Mouse (Mus musculus): ENCODE measurements around the gene Agap1. TPM values are rescaled to one million over a fixed set of nuclear protein-coding genes. Genes with fewer than 3 reads are reported as not detected.

The Agap1 gene
- polyA plus RNA-seq, 1 experiment from 2014 or later, result 8.8 TPM

DNA sequence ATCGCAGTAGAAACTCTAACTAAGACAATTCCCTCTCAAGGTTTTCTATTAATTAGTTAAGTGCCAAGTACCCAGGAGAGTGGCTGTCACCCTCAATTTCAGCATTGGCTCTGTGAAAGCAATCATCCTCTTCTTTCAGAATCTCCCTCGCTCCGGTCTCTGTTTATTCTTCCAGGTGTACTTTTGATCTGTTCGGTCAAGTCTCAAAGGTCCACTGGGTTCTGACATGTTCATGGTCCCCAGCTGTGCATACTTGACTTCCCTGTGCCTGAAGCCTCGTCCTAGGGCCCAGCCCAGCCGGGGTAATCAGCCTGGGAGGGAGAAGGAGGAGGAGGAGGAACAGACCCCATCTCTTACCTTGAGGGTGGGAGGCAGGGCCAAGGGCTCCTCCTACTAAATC, 464.6 kb downstream of the Agap1 start:
- Histone ChIP-seq H3K36me3 (ENCODE audit: inconsistent target) (no peaks in the 10 kb centered on the region), H3K4me3 (ENCODE audit: inconsistent target) (no peak overlapping the region), H3K79me2 (ENCODE audit: inconsistent target) (no peaks in the 10 kb centered on the region), H3K27ac (no peak overlapping the region)
- WGBS (ENCODE audit: missing documents), result 89% methylated on average over 6 of the region's 6 CpGs

DNA sequence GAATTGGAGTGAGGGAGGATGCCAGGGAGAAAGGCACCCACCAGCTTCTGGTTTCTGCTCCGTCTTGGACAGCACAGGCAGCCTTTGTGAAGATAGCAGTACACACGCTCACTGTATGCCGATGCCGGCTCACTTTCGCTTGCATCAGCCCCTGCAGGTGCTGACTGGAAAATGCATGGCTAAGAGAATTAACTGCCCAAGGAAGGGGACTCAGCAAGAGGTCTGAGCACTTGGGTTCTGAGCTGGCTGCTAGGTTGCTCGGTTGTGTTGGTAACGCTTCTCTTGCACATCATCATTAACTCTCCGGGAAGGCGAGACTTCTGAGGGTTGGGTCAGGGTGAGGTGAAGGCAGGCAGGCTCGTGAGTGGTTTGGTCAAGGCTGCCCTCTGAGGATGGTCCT, 467.2 kb downstream of the Agap1 start:
- 20% methylated on average over 10 of the region's 10 CpGs for WGBS (ENCODE audit: missing documents)
- H3K4me3 ChIP-seq (ENCODE audit: inconsistent target), result no peak overlapping the region
- no peaks in the 10 kb centered on the region for H3K36me3 ChIP-seq (ENCODE audit: inconsistent target)

DNA sequence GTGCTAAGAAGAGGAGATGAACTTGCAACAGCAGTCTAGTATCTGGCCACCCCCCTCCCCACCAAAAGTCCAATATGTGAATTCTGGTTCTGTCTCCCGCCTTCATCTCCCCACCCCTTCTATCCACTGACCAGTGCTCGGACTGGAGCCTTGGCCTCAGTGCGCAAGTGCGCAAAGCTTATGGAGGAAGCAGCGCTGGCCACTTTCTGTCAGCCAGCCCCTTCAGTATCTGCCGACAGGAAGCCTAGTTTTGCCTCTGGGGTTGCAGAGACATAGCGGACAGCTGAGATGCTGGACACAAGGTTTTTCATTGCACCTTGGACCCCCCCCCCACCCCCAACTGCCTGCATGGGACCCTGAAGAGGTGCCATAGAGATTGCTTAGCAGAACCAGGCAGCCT, 467.7 kb downstream of the Agap1 start:
- 11% methylated on average over 7 of the region's 7 CpGs for WGBS (ENCODE audit: missing documents)

More for the DNA sequence above, 467.2 kb downstream of the Agap1 start:
- Histone ChIP-seq H3K27ac (no peak overlapping the region), H3K79me2 (ENCODE audit: inconsistent target) (no peaks in the 10 kb centered on the region)

GRCm38 (mm10) chr1:89922883-89923641, 468.5 kb downstream of the Agap1 start:
- Histone ChIP-seq H3K27ac (no peak overlapping the region), H3K36me3 (ENCODE audit: inconsistent target) (no peaks in the 10 kb centered on the region), H3K4me3 (ENCODE audit: inconsistent target) (no peak overlapping the region), H3K79me2 (ENCODE audit: inconsistent target) (no peaks in the 10 kb centered on the region)
- WGBS (ENCODE audit: missing documents), result 5% methylated on average over 41 of the region's 41 CpGs

More for the DNA sequence above, 467.7 kb downstream of the Agap1 start:
- Histone ChIP-seq H3K36me3 (ENCODE audit: inconsistent target) (no peaks in the 10 kb centered on the region), H3K79me2 (ENCODE audit: inconsistent target) (no peaks in the 10 kb centered on the region), H3K4me3 (ENCODE audit: inconsistent target) (no peak overlapping the region), H3K27ac (no peak overlapping the region)

GRCm38 (mm10) chr1:89923642-89924020, 469.0 kb downstream of the Agap1 start:
- no peaks in the 10 kb centered on the region for H3K79me2 ChIP-seq (ENCODE audit: inconsistent target)
- H3K4me3 ChIP-seq (ENCODE audit: inconsistent target), result no peak overlapping the region
- no peak overlapping the region for H3K27ac ChIP-seq
- 38% methylated on average over 14 of the region's 14 CpGs for WGBS (ENCODE audit: missing documents)
- H3K36me3 ChIP-seq (ENCODE audit: inconsistent target), result no peaks in the 10 kb centered on the region

GRCm38 (mm10) chr1:89925501-89926190, 471.0 kb downstream of the Agap1 start:
- no peaks in the 10 kb centered on the region for H3K36me3 ChIP-seq (ENCODE audit: inconsistent target)
- WGBS (ENCODE audit: missing documents), result 85% methylated on average over 12 of the region's 12 CpGs
- no peaks in the 10 kb centered on the region for H3K79me2 ChIP-seq (ENCODE audit: inconsistent target)
- H3K4me3 ChIP-seq (ENCODE audit: inconsistent target), result no peak overlapping the region
- H3K27ac ChIP-seq, result no peak overlapping the region

DNA sequence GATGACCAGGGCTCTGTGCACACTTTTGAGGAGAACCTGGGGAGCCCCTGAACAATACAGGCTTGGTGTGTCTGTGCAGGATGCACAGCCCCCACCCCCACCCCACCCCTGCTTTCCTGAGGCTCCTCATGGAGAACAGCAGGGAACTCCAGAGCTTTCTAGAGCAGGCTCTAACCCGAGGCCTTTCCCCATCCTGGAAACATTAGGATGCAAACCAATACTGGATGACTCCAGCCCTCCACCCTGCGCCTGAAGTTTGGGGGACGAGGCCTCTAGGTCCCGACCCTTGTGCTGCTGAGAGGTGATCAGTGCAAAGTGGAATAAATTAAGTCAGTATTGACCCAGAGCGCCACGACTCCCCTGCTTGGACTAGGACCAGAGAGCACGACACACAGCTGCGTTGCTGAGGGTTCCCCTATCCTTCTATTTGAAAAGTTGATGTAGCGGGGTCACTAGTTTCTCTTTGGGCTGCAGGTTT, 472.0 kb downstream of the Agap1 start:
- Histone ChIP-seq H3K27ac (no peak overlapping the region), H3K79me2 (ENCODE audit: inconsistent target) (no peaks in the 10 kb centered on the region), H3K36me3 (ENCODE audit: inconsistent target) (no peaks in the 10 kb centered on the region), H3K4me3 (ENCODE audit: inconsistent target) (peak overlapping the region; percentile 12; the same call in 1 of the 2 replicates)
- 45% methylated on average over 9 of the region's 9 CpGs for WGBS (ENCODE audit: missing documents)

DNA sequence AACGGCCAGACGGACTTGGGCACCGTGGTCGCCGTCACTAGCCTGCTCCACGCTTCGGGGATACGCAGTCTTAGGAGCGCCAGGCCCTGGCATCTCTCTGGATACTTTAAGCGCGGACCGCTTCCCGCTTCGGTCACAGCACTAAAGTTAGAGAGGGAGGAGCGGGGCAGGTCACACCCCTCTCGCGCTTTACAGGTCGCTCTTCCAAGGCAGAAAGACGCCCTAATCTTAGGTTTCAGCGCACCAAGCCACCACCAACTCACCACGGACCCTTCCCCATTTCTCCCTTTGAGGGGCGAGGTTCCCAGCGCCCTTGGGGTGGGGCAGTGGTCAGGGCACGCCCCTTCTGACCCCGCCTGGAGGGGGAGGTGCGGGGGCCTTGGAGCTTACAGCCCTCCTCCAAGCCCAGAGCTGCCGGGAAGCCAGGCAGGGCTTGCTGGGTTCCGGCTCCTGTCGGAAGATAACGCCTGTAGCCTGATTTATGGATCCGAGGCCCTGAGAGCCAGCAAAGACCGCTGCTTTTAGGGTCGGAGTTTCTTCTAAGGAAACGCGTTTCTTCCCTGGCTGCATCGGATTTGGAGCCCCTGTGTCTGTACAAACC, 472.6 kb downstream of the Agap1 start:
- Histone ChIP-seq H3K27ac (no peak overlapping the region), H3K79me2 (ENCODE audit: inconsistent target) (no peaks in the 10 kb centered on the region), H3K4me3 (ENCODE audit: inconsistent target) (peak overlapping the region; percentile 12; the same call in 1 of the 2 replicates), H3K36me3 (ENCODE audit: inconsistent target) (no peaks in the 10 kb centered on the region)
- 7% methylated on average over 34 of the region's 36 CpGs for WGBS (ENCODE audit: missing documents)

DNA sequence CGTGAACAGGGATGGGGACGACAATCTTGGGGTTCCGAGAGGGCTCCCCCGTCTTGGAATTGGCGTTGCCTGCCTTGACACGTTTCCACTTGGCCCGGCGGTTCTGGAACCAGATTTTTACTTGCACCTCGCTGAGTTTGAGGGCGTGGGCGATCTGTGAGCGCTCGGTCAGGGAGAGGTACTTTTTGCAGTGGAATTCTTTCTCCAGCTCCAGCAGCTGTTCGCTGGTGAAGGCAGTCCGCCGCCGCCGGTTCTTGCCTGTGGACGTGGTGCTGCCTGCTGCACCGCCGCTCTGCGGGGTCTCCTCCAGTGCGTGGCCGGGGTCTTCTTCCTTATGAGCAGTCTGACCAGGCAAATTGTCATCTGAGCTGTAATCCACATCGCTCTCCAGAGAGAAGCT, 474.1 kb downstream of the Agap1 start:
- Histone ChIP-seq H3K4me3 (ENCODE audit: inconsistent target) (no peak overlapping the region), H3K79me2 (ENCODE audit: inconsistent target) (no peaks in the 10 kb centered on the region), H3K36me3 (ENCODE audit: inconsistent target) (no peaks in the 10 kb centered on the region), H3K27ac (no peak overlapping the region)
- 84% methylated on average over 25 of the region's 25 CpGs for WGBS (ENCODE audit: missing documents)

- 68% methylated on average over 5 of the region's 6 CpGs for WGBS (ENCODE audit: missing documents)
- no peak overlapping the region for H3K4me3 ChIP-seq (ENCODE audit: inconsistent target)
These were observed 474.6 kb downstream of the Agap1 start for GRCm38 (mm10) chr1:89929181-89929580.

DNA sequence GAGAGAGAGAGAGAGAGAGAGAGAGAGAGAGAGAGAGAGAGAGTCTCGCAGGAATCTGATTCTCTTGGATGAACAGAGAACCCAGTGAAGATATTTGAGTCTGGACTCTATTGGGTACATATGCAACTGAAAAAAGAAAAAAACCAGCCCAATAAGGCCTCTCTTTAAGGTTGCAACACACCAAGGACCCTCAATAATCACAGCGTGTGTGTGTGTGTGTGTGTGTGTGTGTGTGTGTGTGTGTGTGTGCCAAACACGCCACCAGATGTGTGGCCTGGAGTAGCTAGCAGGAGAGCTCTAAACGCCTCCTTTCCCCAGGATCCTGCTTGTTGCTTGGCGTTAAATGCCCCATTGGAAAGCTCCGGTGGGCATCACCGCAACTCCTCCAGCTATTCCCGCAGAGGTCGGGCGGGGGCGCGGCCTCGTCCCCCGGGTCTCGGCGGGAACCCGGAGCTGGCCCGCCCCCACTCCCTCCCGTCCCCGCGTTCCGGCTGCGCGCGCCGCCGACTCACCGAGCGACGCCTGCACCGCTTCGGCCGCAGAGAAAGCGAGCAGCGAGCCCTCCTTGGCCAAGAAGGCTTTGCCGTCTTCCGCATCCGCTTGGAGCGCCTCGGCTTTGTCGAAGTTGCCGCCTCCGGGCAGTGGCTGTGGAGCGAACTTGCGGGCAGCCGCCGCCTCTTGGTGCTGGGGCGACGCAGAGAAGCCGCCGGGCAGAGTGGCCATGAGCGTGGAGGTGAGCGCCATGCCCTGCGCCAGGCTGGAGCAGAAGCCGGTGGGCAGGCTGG, 475.3 kb downstream of the Agap1 start:
- no peak overlapping the region for H3K4me3 ChIP-seq (ENCODE audit: inconsistent target)
- no peaks in the 10 kb centered on the region for H3K36me3 ChIP-seq (ENCODE audit: inconsistent target)
- H3K79me2 ChIP-seq (ENCODE audit: inconsistent target), result no peaks in the 10 kb centered on the region
- under 1% methylated on average over 53 of the region's 55 CpGs for WGBS (ENCODE audit: missing documents)
- no peak overlapping the region for H3K27ac ChIP-seq

More at GRCm38 (mm10) chr1:89929181-89929580, 474.6 kb downstream of the Agap1 start:
- H3K36me3 ChIP-seq (ENCODE audit: inconsistent target), result no peaks in the 10 kb centered on the region
- H3K79me2 ChIP-seq (ENCODE audit: inconsistent target), result no peaks in the 10 kb centered on the region
- H3K27ac ChIP-seq, result no peak overlapping the region

DNA sequence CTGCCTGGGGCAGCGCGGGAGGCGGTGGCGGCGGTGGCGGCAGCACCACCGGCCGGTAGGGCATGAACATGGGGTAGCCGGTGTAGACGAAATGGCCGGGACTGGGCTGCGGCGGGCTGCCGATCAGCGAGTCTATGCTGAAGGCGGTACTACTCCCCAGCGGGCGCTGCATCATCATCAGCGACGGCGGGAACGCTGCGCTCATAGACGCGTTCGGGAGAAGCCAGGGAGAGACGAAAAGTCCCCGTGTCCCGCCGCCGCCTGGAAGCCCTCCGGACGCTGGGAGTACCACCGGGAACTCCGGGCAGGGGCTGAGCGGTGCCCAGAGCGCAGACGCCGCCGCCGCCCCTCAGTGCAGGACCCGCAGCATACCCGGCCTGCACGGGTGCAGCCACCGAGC, 475.9 kb downstream of the Agap1 start:
- no peak overlapping the region for H3K4me3 ChIP-seq (ENCODE audit: inconsistent target)
- H3K36me3 ChIP-seq (ENCODE audit: inconsistent target), result no peaks in the 10 kb centered on the region

GRCm38 (mm10) chr1:89931120-89931519, 476.5 kb downstream of the Agap1 start, which contains the start of gene Gbx2:
Gene Gbx2, minus strand, starts transcription at chr1:89931179.
- no peak within 1 kb of the TSS for H3K4me3 ChIP-seq (ENCODE audit: inconsistent target)
- no peaks in the 10 kb centered on the region for H3K79me2 ChIP-seq (ENCODE audit: inconsistent target)
- 6% methylated on average over 33 of the region's 33 CpGs for WGBS (ENCODE audit: missing documents)
- no peaks in the 10 kb centered on the region for H3K36me3 ChIP-seq (ENCODE audit: inconsistent target)
- H3K27ac ChIP-seq, result no peak within 1 kb of the TSS

More for the DNA sequence above, 475.9 kb downstream of the Agap1 start:
- H3K27ac ChIP-seq, result no peak overlapping the region
- H3K79me2 ChIP-seq (ENCODE audit: inconsistent target), result no peaks in the 10 kb centered on the region
- WGBS (ENCODE audit: missing documents), result under 1% methylated on average over 31 of the region's 45 CpGs

- WGBS (ENCODE audit: missing documents), result 87% methylated on average over 19 of the region's 19 CpGs
- Histone ChIP-seq H3K36me3 (ENCODE audit: inconsistent target) (no peaks in the 10 kb centered on the region), H3K4me3 (ENCODE audit: inconsistent target) (no peak overlapping the region), H3K27ac (no peak overlapping the region), H3K79me2 (ENCODE audit: inconsistent target) (no peaks in the 10 kb centered on the region)
These were observed 477.4 kb downstream of the Agap1 start for GRCm38 (mm10) chr1:89932021-89932423.

Measured in macrophage (primary cell).